Mouse (Mus musculus): ENCODE data around the gene Gdf11. TPM values are rescaled to one million over a fixed set of nuclear protein-coding genes. Genes with fewer than 3 reads are reported as not detected.

Gdf11 gene
- total and polyA plus RNA-seq, 3 experiments, result 3.4 to 7.3 (median 4.5) TPM

GRCm38 (mm10) chr10:128848426-128848825 lies 43.1 kb downstream of the Gdf11 start:
- H3K4me2 ChIP-seq (ENCODE audit: insufficient read depth, low read depth, poor library complexity, severe bottlenecking), result no peak overlapping the region
- H3K4me3 ChIP-seq (replicated peaks in 1 of 3; ENCODE audit: low read depth in 2 of 3, low read length in 2 of 3, poor library complexity in 1 of 3), result no peak overlapping the region
- H3K27me3 ChIP-seq (replicated peaks), result no peaks in the 10 kb centered on the region
- H3K79me2 ChIP-seq (replicated peaks; ENCODE audit: control insufficient read depth, extremely low read depth, insufficient read depth, poor library complexity, severe bottlenecking), result peaks cover 3% of the 10 kb centered on the region; the same call in 1 of the 2 replicates
- no peak overlapping the region for H3K9ac ChIP-seq (ENCODE audit: insufficient read depth, low read depth)
- H3K9me3 ChIP-seq (replicated peaks; ENCODE audit: low read length), result no peaks in the 10 kb centered on the region
- in situ Hi-C loops (cut with MboI; ENCODE audit: low pct_ligation_motif_present, low pct_unique_long_range_greater_than_20kb, low sequenced_read_pairs), result no loop called here
- H3K36me3 ChIP-seq (replicated peaks in 1 of 2; ENCODE audit: control insufficient read depth in 1 of 2, insufficient read depth in 1 of 2, low read length in 1 of 2), result peaks cover 28 to 84% of the 10 kb centered on the region in 2 experiments
- H3K27ac ChIP-seq (ENCODE audit: insufficient read depth, low read depth), result no peak overlapping the region
- dilution Hi-C loops (cut with MboI; ENCODE audit: extremely low pct_ligation_motif_present, extremely low pct_unique_long_range_greater_than_20kb, low sequenced_read_pairs), result no loop called here
- DNase-seq (ENCODE audit: extremely low read depth), result no peak
- TF ChIP-seq GABPA (IDR thresholded peaks at IDR 0.05; ENCODE audit: insufficient replicate concordance, low read depth, low read length) (no peak), CHD1 (IDR thresholded peaks at IDR 0.05; ENCODE audit: low read depth, low read length) (no peak), MAZ (IDR thresholded peaks at IDR 0.05; ENCODE audit: low read depth, low read length) (no peak), ZNF384 (IDR thresholded peaks at IDR 0.05; ENCODE audit: low read depth, low read length) (no peak), ZMIZ1 (IDR thresholded peaks at IDR 0.05; ENCODE audit: low read depth, low read length) (no peak), JUND (conservative IDR thresholded peaks at IDR 0.05; ENCODE audit: low read depth, low read length) (no peak), ELF1 (IDR thresholded peaks at IDR 0.05; ENCODE audit: low read depth, low read length) (no peak), POLR2A (IDR thresholded peaks at IDR 0.05; ENCODE audit: low read depth, low read length) (no peak), JUN (IDR thresholded peaks at IDR 0.05; ENCODE audit: insufficient read depth, low read depth, low read length) (no peak), EP300 (IDR thresholded peaks at IDR 0.05; ENCODE audit: low read length) (no peak), TCF12 (IDR thresholded peaks at IDR 0.05; ENCODE audit: low read depth, low read length) (no peak), ETS1 (conservative IDR thresholded peaks at IDR 0.05; ENCODE audit: low read depth, low read length) (no peak), RAD21 (IDR thresholded peaks at IDR 0.05; ENCODE audit: low read depth, low read length) (no peak), IRF4 (IDR thresholded peaks at IDR 0.05; ENCODE audit: low read depth, low read length) (no peak), MXI1 (IDR thresholded peaks at IDR 0.05; ENCODE audit: low read depth, low read length) (no peak), RCOR1 (conservative IDR thresholded peaks at IDR 0.05; ENCODE audit: low read depth, low read length) (no peak), ZC3H11A (IDR thresholded peaks at IDR 0.05; ENCODE audit: low read depth, low read length) (no peak)
- H3K4me1 ChIP-seq (ENCODE audit: control insufficient read depth in 1 of 2, insufficient read depth in 2 of 2), result peaks cover 0 to 10% of the 10 kb centered on the region in 2 experiments; a peak in 2 of 4 replicates

- Histone ChIP-seq H3K4me2 (ENCODE audit: insufficient read depth, low read depth, poor library complexity, severe bottlenecking) (no peak overlapping the region), H3K36me3 (replicated peaks in 1 of 2; ENCODE audit: control insufficient read depth in 1 of 2, insufficient read depth in 1 of 2, low read length in 1 of 2) (peaks cover 41 to 89% of the 10 kb centered on the region in 2 experiments), H3K9ac (ENCODE audit: insufficient read depth, low read depth) (no peak overlapping the region), H3K4me1 (ENCODE audit: control insufficient read depth in 1 of 2, insufficient read depth in 2 of 2) (peaks cover 0 to 14% of the 10 kb centered on the region in 2 experiments; a peak in 2 of 4 replicates), H3K9me3 (replicated peaks; ENCODE audit: low read length) (no peaks in the 10 kb centered on the region), H3K27me3 (replicated peaks) (no peaks in the 10 kb centered on the region), H3K79me2 (replicated peaks; ENCODE audit: control insufficient read depth, extremely low read depth, insufficient read depth, poor library complexity, severe bottlenecking) (peaks cover 3% of the 10 kb centered on the region; the same call in 1 of the 2 replicates), H3K27ac (ENCODE audit: insufficient read depth, low read depth) (no peak overlapping the region), H3K4me3 (replicated peaks in 1 of 3; ENCODE audit: low read depth in 2 of 3, low read length in 2 of 3, poor library complexity in 1 of 3) (no peak overlapping the region)
- no peak for TF ChIP-seq EP300 (IDR thresholded peaks at IDR 0.05; ENCODE audit: low read length)
- TF ChIP-seq RAD21 (IDR thresholded peaks at IDR 0.05; ENCODE audit: low read depth, low read length), result no peak
- in situ Hi-C loops (cut with MboI; ENCODE audit: low pct_ligation_motif_present, low pct_unique_long_range_greater_than_20kb, low sequenced_read_pairs) (no loop called here), dilution Hi-C loops (cut with MboI; ENCODE audit: extremely low pct_ligation_motif_present, extremely low pct_unique_long_range_greater_than_20kb, low sequenced_read_pairs) (no loop called here)
- no peak for DNase-seq (ENCODE audit: extremely low read depth)
Observed at GRCm38 (mm10) chr10:128846664-128847063, 44.9 kb downstream of the Gdf11 start.

Measured in CH12.LX (cell line).